Mouse (Mus musculus) brain, embryonic 14.5 days (tissue): ENCODE measurements at regions not wholly inside any gene's neighbourhood (a gene's known extent, or its start where the extent isn't known, plus 50 kb on each side); places are given as distances from the start of the nearest gene placed in this dataset.
A peak's percentile ranks its signal among the peaks of the same experiment; 100 is the strongest.

Experiments used
- DNase-seq: peaks from one replicate; pipeline ENCODE4 v3.0.0-alpha.2; 2011; ENCODE audit warnings: low read depth
- CTCF ChIP-seq: fragments of 200-500 bp; IDR thresholded peaks from 2 replicates; pipeline ENCODE4 v1.5.1; 2012; ENCODE audit warnings: inconsistent platforms, mild to moderate bottlenecking, moderate library complexity, borderline replicate concordance; ENCODE audit not compliant: insufficient read depth, insufficient read length; ENCODE audit errors: extremely low read depth
- POLR2A ChIP-seq: fragments of 200-500 bp; IDR thresholded peaks from 2 replicates; pipeline ENCODE4 v1.6.1; 2012; ENCODE audit warnings: mild to moderate bottlenecking, inconsistent platforms, borderline replicate concordance; ENCODE audit not compliant: poor library complexity, insufficient read depth, insufficient read length, severe bottlenecking; ENCODE audit errors: extremely low read depth

DNA sequence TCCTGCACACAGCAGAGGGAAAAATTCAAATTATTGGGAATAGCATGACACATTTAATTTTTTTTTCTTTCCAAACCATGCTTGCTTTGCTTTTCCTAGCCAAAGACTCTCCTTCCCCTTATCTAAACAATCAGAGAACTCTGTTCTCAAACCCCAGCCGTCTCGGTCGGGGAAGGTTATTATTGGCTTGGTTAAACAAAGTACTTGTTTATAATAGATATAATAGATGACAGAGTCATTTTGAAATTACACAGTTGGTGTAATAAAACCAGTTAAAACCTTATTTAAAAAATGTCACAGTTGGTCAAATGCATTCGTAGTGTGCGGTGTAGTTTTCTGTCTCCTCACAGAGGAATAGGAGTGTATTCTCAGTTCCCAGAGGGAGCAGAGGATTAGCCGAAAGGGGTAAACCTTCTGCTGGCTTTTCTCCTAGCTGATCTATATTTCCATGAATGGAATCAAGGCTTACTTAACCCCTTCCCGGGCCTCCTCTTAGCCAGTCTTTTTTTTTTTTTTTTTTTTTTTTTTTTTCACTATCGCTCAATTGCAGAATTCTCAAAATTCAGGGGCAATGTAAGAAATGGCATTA, 329.4 kb upstream of the Npvf start:
- DNase-seq: peak; percentile 41
- TF ChIP-seq CTCF: no peak

DNA sequence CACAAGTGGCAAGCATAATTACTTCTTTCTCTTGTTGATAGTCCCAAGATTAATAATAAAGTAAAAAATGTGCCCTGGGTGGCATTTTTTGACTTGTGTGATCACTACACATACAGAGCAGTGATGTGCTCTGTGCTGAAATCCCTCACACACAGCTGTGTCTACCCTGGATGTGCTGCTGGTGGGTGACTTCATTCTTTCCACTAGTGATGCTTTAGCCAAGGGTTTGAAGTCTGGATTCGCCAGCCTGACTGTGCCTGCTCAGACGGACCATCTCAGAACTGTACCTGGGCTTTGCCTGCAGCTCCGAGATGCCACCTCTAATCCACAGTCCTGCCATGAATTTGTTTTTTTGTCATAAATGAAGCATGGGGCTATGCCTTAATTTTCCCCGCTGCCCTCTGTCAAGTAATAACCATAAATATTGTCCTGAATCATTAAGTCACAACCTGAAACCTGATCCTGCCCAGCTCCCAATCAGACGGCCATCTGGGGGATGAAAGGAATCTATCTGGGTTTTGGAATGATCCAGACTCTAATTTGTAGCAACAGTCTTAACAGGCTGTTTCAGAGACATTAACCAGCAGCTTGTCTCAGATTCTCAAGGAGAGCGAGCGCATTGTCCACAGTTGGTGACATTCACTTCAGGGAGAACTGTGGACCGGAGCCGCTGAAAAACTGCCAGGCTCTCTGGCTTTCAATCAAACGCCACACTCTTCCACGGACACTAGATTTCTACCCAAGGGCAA, 330.1 kb upstream of the Npvf start:
- DNase-seq: peak; percentile 72
- no peak for TF ChIP-seq POLR2A
- no peak for TF ChIP-seq CTCF

- peak; percentile 70 for DNase-seq
- TF ChIP-seq CTCF (no peak), POLR2A (no peak)
Measured at GRCm38 (mm10) chr6:50986270-50986924, 332.2 kb upstream of the Npvf start.

GRCm38 (mm10) chr6:50988561-50988960, 334.3 kb upstream of the Npvf start:
- no peak for DNase-seq
- TF ChIP-seq CTCF (no peak), POLR2A (no peak)

- no peak for DNase-seq
- TF ChIP-seq POLR2A: no peak
- TF ChIP-seq CTCF: no peak
Measured at GRCm38 (mm10) chr6:50991528-50992125, 337.4 kb upstream of the Npvf start.

DNA sequence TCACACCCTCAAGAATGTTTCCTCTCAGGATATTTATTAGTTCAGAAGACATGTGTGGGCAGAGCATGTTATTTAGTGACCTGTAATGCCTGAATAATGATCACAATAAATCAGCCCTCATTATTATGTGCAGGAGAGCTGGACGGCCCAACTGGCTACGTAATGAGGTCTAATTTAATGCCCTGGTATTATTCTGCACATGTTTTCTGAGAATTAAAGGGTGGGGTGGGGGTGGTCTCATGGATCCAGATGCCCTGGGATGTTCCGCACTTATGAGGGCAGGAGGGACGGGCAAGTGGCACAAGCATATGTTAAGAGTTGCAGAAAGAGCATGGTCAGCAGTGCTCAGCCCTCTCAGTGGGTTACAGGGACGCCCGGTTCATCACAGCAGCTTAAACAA, 339.7 kb upstream of the Npvf start:
- TF ChIP-seq POLR2A: no peak
- TF ChIP-seq CTCF: no peak
- no peak for DNase-seq

GRCm38 (mm10) chr6:51002713-51003112, 348.5 kb upstream of the Npvf start:
- TF ChIP-seq POLR2A: no peak
- TF ChIP-seq CTCF: no peak
- DNase-seq: peak; percentile 83

- no peak for TF ChIP-seq POLR2A
- no peak for TF ChIP-seq CTCF
- peak; percentile 89 for DNase-seq
Measured at GRCm38 (mm10) chr6:51006074-51006591, 351.9 kb upstream of the Npvf start.

- no peak for DNase-seq
- no peak for TF ChIP-seq POLR2A
- TF ChIP-seq CTCF: no peak
Measured at GRCm38 (mm10) chr6:51009526-51010340, 355.5 kb upstream of the Npvf start.

GRCm38 (mm10) chr6:51010536-51010935, 356.3 kb upstream of the Npvf start:
- DNase-seq: no peak
- TF ChIP-seq CTCF (no peak), POLR2A (no peak)
